In the genomic region with DNA sequence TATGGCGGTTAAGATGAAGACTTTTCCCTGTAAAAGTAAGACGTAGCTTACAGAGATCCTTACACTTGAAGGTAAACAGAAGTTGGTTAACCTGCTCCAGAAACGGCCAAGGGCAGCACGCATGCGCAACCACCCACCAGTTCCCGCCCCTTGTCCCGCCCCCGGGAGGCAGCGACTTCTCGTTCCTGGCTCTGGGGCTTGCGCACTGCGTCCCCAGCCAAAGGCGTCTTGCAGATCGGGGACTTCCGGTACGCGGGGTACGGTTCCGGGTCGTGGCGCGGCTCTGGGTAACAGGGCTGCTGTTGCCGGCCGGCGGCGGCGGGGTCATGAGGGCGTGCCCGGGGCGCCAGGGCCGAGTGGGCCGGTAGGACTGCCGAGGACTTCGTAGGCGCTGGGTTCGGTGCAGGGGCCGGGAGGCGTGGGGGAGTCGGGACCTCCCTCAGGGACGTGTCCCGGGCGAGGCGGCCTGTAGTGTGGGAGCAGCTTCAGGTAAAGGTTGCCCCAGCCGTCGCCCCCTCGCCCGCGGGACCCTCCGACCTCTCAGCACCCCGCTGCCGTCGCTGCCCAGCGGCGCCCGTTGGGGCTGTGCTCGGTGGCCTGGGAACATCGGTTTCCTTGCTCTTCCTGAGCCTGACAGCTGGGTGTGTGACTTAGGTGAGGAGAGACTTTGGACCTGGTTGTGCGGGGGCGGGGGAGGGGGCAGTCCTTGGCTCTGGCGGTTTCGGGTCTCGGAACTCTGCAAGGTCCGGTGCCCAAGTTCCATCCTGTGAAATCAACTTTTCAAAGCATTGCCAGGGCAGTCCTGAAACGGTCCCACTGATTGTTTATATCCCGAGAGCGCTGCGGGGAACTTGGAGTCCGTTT, we compare ENCODE assay signal across 7 mouse cellular contexts. TPM values are rescaled to one million over a fixed set of nuclear protein-coding genes. Genes with fewer than 3 reads are reported as not detected.
DNase-seq lines count a peak whose midpoint lies in the region; ATAC-seq lines count a peak whose summit lies in the region.

A gene (plus strand): TSS at position 171 of the 864 bp plus-strand sequence.

- peak; percentile 99 for ATAC-seq in intestine, embryonic 15.5 days

- H3K4me2 ChIP-seq in intestine, embryonic 15.5 days (replicated peaks): peak within 1 kb of the TSS; percentile 69

- intact Hi-C loops in gastrocnemius, postnatal 36 days (cut with DNase I): loop anchor here (5.0 kb wide), 1 partner anchor 35 kb away; a partner anchor contains a TSS
- intact Hi-C loops in left cerebral cortex, postnatal 25 days (cut with DNase I): no loop called here

- H3K4me1 ChIP-seq in intestine, embryonic 15.5 days (replicated peaks): peaks cover 5% of the 10 kb centered on the region
- peaks cover 22% of the 10 kb centered on the region for H3K4me1 ChIP-seq in midbrain, embryonic 10.5 days

- no peaks in the 10 kb centered on the region for H3K9me3 ChIP-seq in intestine, embryonic 15.5 days
- no peaks in the 10 kb centered on the region for H3K9me3 ChIP-seq in midbrain, embryonic 10.5 days (replicated peaks)

- DNase-seq in adrenal gland, adult 2 months: peak; percentile 99
- DNase-seq in embryo, embryonic 11.5 days (ENCODE audit: low read depth, low spot score): peak; percentile 90
- peak; percentile 97 to 98 for DNase-seq in gastrocnemius, postnatal 36 days
- DNase-seq in left cerebral cortex, postnatal 25 days (ENCODE audit: low spot score in 2 of 2): peak; percentile 94 to 98
- peak; percentile 98 for DNase-seq in midbrain, embryonic 10.5 days (ENCODE audit: low spot score)
- DNase-seq in right cerebral cortex, postnatal 4 days: peak; percentile 97

- peak within 1 kb of the TSS; percentile 64 for H3K27ac ChIP-seq in intestine, embryonic 15.5 days
- H3K27ac ChIP-seq in midbrain, embryonic 10.5 days (replicated peaks): peak within 1 kb of the TSS; percentile 86

- peak within 1 kb of the TSS; percentile 94 for H3K4me3 ChIP-seq in intestine, embryonic 15.5 days (replicated peaks)
- H3K4me3 ChIP-seq in midbrain, embryonic 10.5 days: peak within 1 kb of the TSS; percentile 94

- no peaks in the 10 kb centered on the region for H3K27me3 ChIP-seq in intestine, embryonic 15.5 days (replicated peaks)
- H3K27me3 ChIP-seq in midbrain, embryonic 10.5 days (ENCODE audit: low read depth, poor library complexity, severe bottlenecking): no peaks in the 10 kb centered on the region

- H3K9ac ChIP-seq in intestine, embryonic 15.5 days: peak within 1 kb of the TSS; percentile 92

- H3K36me3 ChIP-seq in intestine, embryonic 15.5 days: no peaks in the 10 kb centered on the region
- H3K36me3 ChIP-seq in midbrain, embryonic 10.5 days: no peaks in the 10 kb centered on the region

- WGBS in intestine, embryonic 15.5 days: under 1% methylated on average over 68 of the region's 68 CpGs
- WGBS in midbrain, embryonic 10.5 days: under 1% methylated on average over 68 of the region's 68 CpGs

RNA-seq across cellular contexts. Expression of the gene that starts here (rescaled TPM):
- 10 to 100 TPM; 71.4 to 79.8 TPM for total RNA-seq in adrenal gland, adult 2 months (2021)
- 43.1 and 46.1 TPM in 2 replicates for polyA plus RNA-seq in adrenal gland, adult 2 months (2012; rRNA removed)
- 10 to 100 TPM; 59.6 to 62.0 TPM for total RNA-seq in gastrocnemius, postnatal 36 days (2021)
- 86.1 and 88.3 TPM in 2 replicates for polyA plus RNA-seq in intestine, embryonic 15.5 days (2015; fragmentation: Nextera tagmentation; extraction: Ambion mirVana)
- total RNA-seq in left cerebral cortex, postnatal 25 days (2021): 10 to 100 TPM; 73.2 to 73.7 TPM
- polyA plus RNA-seq in midbrain, embryonic 10.5 days (2016; fragmentation: Nextera tagmentation; extraction: Ambion mirVana): 93.4 and 103 TPM in 2 replicates

Comparison
In these comparisons a context has a peak if more than half of its experiments do, and no peak if none do; other contexts are left out.
1. Peak in every context shown above with its lines: DNase-seq, ATAC-seq, H3K4me3 ChIP-seq and H3K27ac ChIP-seq.